Mouse (Mus musculus): ENCODE results near the gene Dtd2. TPM values are rescaled to one million over a fixed set of nuclear protein-coding genes. Genes with fewer than 3 reads are reported as not detected.
A peak's percentile ranks its signal among the peaks of the same experiment; 100 is the strongest.

Gene Dtd2
- polyA plus RNA-seq (2017; shearing (Covaris generic)) = 10 to 100 TPM; 12.4 to 18.7 TPM

- peak; percentile 84 for ATAC-seq
These were observed at the start of gene Dtd2 for GRCm38 (mm10) chr12:52005877-52006632. TSS of gene Dtd2 (minus strand) at chr12:52006501.

DNA sequence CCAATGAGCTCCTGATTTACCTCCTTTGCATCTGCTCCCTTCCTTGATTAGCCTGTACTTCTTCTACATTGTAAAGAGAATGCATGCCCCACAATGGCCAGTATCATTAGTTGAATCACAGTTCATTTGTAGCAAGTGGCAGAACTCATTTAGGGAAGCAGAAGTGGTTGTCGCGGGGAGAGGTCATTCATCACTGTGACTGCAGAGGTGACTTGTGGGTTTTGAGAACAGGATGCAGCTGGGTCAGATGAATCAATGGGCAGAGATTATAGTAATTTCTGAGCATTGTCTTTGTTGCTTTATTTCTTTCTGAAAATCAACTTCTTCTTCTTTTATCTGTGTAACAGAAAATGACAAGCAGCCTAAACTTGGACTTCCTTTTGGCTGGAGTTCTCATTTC is 43.0 kb upstream of the Dtd2 start:
- ATAC-seq = no peak

DNA sequence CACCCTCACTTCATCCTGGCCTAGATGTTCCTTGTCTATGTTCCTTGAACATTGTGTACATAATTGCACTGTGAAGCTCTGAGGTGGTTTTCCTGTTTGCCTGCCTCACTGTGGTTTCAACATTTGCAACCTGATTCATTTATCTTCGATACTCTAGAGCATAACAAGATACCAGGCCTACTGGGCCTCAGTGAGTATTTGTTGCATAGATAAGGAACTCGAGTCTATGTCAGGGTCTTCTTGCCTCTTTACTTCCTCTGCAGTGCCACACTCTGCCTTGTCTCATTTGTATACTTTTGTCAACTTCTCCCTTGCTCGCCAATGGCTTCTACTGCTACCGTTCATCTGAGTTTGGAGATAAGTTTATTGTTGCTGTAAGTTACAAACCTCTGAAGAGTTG is 40.1 kb upstream of the Dtd2 start:
- ATAC-seq = no peak

DNA sequence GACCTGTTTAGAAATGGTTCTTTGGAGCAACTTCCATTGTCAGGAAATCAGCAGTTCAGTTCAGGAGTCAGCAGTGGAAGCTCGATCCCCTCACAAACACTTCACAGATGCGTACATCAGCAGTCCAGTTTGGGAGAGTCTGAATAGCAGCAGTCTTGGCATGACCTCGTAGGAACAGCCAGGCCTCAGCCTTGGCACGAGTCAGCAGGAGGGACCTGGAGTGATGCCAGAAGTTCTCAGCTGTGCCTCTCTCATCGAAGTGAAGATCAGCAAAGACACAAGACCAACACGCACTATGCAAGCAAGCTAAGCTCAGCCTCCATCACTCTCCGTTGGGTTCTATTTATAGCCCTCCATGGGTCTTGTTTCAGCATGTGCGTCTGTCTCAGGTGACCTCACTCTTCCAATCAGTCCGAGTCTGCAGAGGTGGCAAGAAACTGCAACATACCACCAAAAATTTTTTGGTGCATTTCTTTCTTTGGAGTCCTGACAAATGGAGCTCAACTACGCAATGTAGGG is 36.6 kb upstream of the Dtd2 start:
- ATAC-seq = no peak

GRCm38 (mm10) chr12:52038352-52038751 is 32.1 kb upstream of the Dtd2 start:
- ATAC-seq = peak; percentile 43

DNA sequence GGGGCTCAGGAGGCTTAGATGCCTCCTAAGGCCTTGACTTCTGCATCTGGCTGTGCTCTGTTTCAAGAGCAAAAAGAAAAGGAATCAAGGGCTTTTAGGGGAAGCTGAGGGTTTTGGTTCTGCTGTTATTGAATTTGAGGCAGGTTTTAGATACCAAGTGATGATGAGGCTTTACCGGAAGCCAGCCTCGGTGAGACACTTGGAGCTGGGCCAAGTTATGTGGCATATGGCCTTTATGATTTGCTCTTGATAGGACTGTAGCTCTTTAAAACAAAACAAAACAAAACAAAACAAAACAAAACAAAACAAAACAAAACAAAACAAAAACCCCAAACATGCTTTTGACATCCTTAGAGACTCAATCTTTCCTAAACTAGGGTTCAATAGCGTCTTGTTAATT is 28.7 kb upstream of the Dtd2 start:
- peak; percentile 20 for ATAC-seq

DNA sequence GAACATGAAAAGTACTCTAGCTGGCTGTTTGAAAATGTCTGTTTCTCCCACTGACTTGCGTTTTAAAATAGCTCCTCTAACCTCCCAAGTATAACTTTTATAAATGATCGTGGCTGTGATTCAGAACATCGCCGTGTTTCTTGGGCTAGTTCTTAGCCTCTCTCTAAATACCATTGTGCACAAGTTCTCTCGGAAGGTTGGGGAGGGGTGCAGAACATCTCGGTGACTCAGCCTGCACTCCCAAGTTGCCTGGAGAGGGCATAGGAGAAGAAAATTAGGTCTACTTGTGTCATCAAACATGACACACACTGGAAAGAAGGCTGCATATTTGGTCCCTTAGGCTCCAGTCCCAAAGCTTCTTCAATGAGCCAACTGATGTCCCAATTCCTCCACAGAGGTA is 26.0 kb upstream of the Dtd2 start:
- no peak for ATAC-seq

DNA sequence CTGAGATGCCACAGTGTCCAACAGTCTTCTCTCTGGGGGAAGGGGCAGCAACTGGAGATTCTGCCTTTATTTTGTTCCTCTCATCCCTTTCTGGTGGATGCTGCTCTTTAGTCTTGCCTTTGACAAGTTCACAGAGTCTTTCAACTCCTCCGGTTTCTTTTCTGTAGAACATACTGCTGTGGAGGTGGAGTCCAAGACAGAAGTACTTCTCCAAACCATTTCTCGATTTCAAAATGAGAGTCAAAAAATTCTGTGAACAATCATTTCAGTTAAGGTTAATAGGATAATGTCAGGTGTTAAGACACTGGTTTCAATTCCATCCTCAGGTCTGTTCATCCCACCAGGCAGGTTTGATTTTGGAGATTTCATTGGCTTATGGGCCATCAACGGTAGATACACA is 21.7 kb upstream of the Dtd2 start, which contains the start of gene Gpr33:
Gene Gpr33, minus strand, starts transcription at position 101 of the 400 bp plus-strand sequence.
- no peak for ATAC-seq

- ATAC-seq = no peak
These were observed 8.3 kb upstream of the Dtd2 start for GRCm38 (mm10) chr12:52014494-52015029.

GRCm38 (mm10) chr12:52014044-52014443 is 7.7 kb upstream of the Dtd2 start:
- ATAC-seq = no peak

- ATAC-seq = no peak
These were observed 7.0 kb upstream of the Dtd2 start for GRCm38 (mm10) chr12:52013274-52013673.

GRCm38 (mm10) chr12:52012159-52012558 is 5.9 kb upstream of the Dtd2 start:
- no peak for ATAC-seq

DNA sequence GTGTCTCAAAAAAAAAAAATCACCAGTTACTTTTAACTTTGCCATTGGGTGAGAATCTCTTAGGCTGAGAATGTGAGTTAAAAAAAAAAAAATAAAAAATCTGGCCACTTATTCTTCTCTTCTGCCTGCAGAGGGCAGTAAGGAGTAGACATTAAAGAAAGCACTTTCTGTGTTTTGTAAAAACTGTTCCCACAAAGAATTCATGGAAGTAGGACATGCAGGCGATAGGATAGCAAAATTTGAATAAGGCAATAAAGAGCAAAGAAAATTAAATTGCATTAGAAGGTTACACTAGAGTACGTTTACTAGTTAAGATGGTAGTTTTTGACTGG is 4.3 kb upstream of the Dtd2 start:
- no peak for ATAC-seq

- no peak for ATAC-seq
These were observed 3.8 kb upstream of the Dtd2 start for GRCm38 (mm10) chr12:52009928-52010629.

- ATAC-seq = no peak
These were observed 313 bp upstream of the Dtd2 start for GRCm38 (mm10) chr12:52006633-52006994.

DNA sequence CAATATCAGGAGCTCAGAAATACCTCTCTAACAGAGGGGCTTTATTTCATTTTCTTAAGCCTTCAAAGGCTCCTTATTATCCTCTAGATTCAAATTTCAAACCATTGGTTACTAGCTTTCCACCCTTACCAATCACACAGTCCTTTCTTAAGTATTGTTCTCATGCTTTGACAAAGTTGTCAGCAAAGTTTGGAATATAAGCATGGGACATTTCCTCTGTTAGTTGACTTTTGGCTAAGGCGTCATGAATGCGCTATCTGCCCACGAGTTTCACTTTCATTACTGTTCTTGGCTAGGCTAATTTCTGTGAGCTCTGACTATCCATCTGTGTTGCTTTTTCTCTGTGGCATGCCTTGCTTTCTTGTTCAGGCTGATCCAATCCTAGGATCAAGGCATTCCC is 3.6 kb downstream of the Dtd2 start:
- ATAC-seq = peak; percentile 43

DNA sequence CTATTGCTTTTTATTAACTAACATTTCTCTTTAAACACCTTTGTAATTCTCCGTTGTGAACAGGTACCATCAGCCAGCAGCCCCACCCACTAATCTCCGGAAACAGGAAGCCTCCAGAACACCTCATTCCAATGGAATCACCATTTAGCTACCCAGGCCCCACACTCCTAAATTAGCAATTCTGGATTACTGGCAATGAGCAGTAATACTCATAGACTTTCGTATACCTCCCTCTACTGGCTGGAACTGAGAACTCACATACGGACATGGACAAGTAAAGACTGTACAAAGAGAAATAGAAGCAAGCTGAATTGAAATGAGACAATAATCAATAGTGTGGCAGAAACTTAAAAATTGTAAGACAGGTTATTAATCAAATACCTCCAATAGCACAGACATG is 4.8 kb downstream of the Dtd2 start:
- peak; percentile 69 for ATAC-seq

GRCm38 (mm10) chr12:51998366-51998932 is 7.9 kb downstream of the Dtd2 start:
- no peak for ATAC-seq

- ATAC-seq = no peak
These were observed 10.4 kb downstream of the Dtd2 start for GRCm38 (mm10) chr12:51995738-51996536.

DNA sequence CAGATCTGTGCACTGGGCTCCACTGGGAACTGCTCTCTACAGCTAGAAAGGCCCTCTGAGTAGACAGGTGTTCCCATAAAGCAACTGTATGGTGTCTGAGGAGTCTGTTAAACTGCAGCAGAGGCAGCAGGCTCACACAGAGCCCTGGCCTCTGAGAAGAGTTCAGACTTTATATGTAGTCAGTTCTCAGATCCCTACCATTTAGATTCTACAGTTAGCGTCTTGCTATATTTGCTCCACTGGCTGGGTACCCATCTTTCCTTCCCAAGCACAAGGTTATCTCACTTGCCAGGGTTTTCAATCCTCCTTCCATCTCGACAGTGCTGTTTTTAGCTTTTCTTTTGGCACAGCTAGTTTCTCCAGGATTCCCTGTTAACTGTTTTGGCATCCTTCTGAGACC is 15.7 kb downstream of the Dtd2 start:
- ATAC-seq = no peak

- no peak for ATAC-seq
These were observed 17.8 kb downstream of the Dtd2 start for GRCm38 (mm10) chr12:51988536-51988935.

GRCm38 (mm10) chr12:51985826-51986225 is 20.5 kb downstream of the Dtd2 start:
- ATAC-seq = no peak

Data from CD4-positive, CD25-positive, alpha-beta regulatory T cell, adult 4 months (primary cell).